Mouse (Mus musculus) adrenal gland, postnatal 4 days (tissue): ENCODE results near the gene Pcnx3. TPM values are rescaled to one million over a fixed set of nuclear protein-coding genes. Genes with fewer than 3 reads are reported as not detected.
"Not testable (repeated sequence)": the region's sequence is repeated elsewhere in the genome, so short reads cannot be mapped to it uniquely, and the experiment has no call there.

Experiments used
- DNase-seq, 2 experiments: peaks; one replicate each; pipeline ENCODE4 v3.0.0; 2021 to 2022; ENCODE audit warnings: low spot score in 2 of 2, mixed read lengths in 2 of 2
- total RNA-seq, 2 experiments: library from RNA; stranded (reverse); gene quantifications; 2 replicates each; pipeline ENCODE4 v1.2.3; 2021

Pcnx3 gene
- total RNA-seq, 2 experiments from 2014 or later, result 117 to 123 TPM

- DNase-seq, result no peak
Measured at GRCm38 (mm10) chr19:5713730-5714129, 25.0 kb upstream of the Pcnx3 start.

- DNase-seq, result no peak
Measured at GRCm38 (mm10) chr19:5713255-5713654, 24.5 kb upstream of the Pcnx3 start.

GRCm38 (mm10) chr19:5711907-5712460 is 23.3 kb upstream of the Pcnx3 start:
- no peak for DNase-seq

GRCm38 (mm10) chr19:5711218-5711617 is 22.5 kb upstream of the Pcnx3 start:
- no peak for DNase-seq

- DNase-seq, result no peak
Measured at GRCm38 (mm10) chr19:5710581-5710980, 21.9 kb upstream of the Pcnx3 start.

- DNase-seq, result no peak
Measured at GRCm38 (mm10) chr19:5710068-5710467, 21.4 kb upstream of the Pcnx3 start.

GRCm38 (mm10) chr19:5704801-5705571 is 16.3 kb upstream of the Pcnx3 start:
- no peak for DNase-seq

- DNase-seq, result no peak
Measured at GRCm38 (mm10) chr19:5704163-5704800, 15.6 kb upstream of the Pcnx3 start, which contains the start of gene Kcnk7. Kcnk7 (plus strand) TSS chr19:5704367.

GRCm38 (mm10) chr19:5695849-5696462 is 7.2 kb upstream of the Pcnx3 start:
- DNase-seq, result no peak

GRCm38 (mm10) chr19:5693801-5694200 is 5.1 kb upstream of the Pcnx3 start:
- no peak for DNase-seq

- DNase-seq, result no peak
Measured at GRCm38 (mm10) chr19:5692913-5693396, 4.2 kb upstream of the Pcnx3 start.

- DNase-seq, result no peak
Measured at GRCm38 (mm10) chr19:5692086-5692912, 3.6 kb upstream of the Pcnx3 start.

GRCm38 (mm10) chr19:5691601-5692000 is 2.9 kb upstream of the Pcnx3 start:
- no peak for DNase-seq

- DNase-seq, result no peak
Measured at GRCm38 (mm10) chr19:5690343-5690735, 1.6 kb upstream of the Pcnx3 start.

- peak; percentile 54 to 82 for DNase-seq
Measured at GRCm38 (mm10) chr19:5689565-5690342, 1.0 kb upstream of the Pcnx3 start.

GRCm38 (mm10) chr19:5689088-5689428 is 350 bp upstream of the Pcnx3 start:
- DNase-seq, result no peak

- no peak for DNase-seq
Measured at GRCm38 (mm10) chr19:5687738-5688137, 970 bp downstream of the Pcnx3 start.

GRCm38 (mm10) chr19:5686954-5687353 is 1.8 kb downstream of the Pcnx3 start:
- DNase-seq, result not testable (repeated sequence)

GRCm38 (mm10) chr19:5686437-5686836 is 2.3 kb downstream of the Pcnx3 start:
- DNase-seq, result no peak

GRCm38 (mm10) chr19:5685861-5686260 is 2.8 kb downstream of the Pcnx3 start:
- no peak for DNase-seq
